Mouse (Mus musculus) erythroid progenitor cell, adult 5-6 weeks (primary cell): Measurements from ENCODE around the gene Slc16a5. TPM values are rescaled to one million over a fixed set of nuclear protein-coding genes. Genes with fewer than 3 reads are reported as not detected.

Source experiments
- ATAC-seq: replicated peaks from 2 replicates; pipeline ENCODE4 v1.8.0; 2016; ENCODE audit warnings: moderate number of reproducible peaks, mild to moderate bottlenecking, moderate TSS enrichment, inconsistent platforms; ENCODE audit not compliant: poor library complexity, low FRiP score, severe bottlenecking
- total RNA-seq, 2 experiments: library from RNA; stranded (forward) in 1 of 2; stranded (reverse) in 1 of 2; fragments of 150-400 nt in 1 of 2; fragments of 186-747, 209-891 nt in 1 of 2; gene quantifications; 2 replicates each; pipeline versions ENCODE4 v1.2.3 to v1.2.4; 2015 to 2017; ENCODE audit warnings: low replicate concordance in 2 of 2

Gene Slc16a5
- not detected in 2 replicates for total RNA-seq (2015; ENCODE audit: low replicate concordance)
- total RNA-seq (2017; ENCODE audit: low replicate concordance): 1.0 TPM in 1 of 2 replicates, not detected in the other

GRCm38 (mm10) chr11:115462243-115462891 lies at the start of gene Slc16a5:
Gene Slc16a5 (plus strand): TSS chr11:115462474.
- ATAC-seq: no peak; the same call in 1 of the 2 replicates

- ATAC-seq: peak; percentile 96
Observed at GRCm38 (mm10) chr11:115419531-115420237, 42.6 kb upstream of the Slc16a5 start, which contains the start of the genes Atp5h and Kctd2. Gene Atp5h (minus strand): TSS chr11:115419962. Gene Kctd2 (plus strand): TSS chr11:115420128.

GRCm38 (mm10) chr11:115420336-115421190 lies 41.7 kb upstream of the Slc16a5 start:
- peak; percentile 60 for ATAC-seq

DNA sequence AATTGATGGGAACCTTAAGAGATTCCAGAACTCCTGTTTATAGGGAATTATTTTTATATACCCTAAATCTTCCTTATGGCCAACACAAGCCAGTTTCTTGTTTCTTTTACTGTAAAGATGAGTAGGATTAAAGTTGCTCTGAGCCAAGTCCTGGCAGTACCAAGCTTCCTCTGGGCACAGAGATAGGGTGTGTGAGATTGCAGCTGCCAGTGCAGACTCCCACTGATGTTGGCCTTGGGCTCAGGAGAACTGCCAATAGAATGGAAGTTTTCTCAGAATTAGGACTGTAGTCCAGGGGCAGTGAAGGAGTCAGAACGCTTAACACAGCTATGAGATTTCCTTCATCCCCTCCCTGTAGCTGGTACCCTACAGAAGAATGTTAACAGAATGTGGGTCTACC lies 40.9 kb upstream of the Slc16a5 start:
- no peak for ATAC-seq

DNA sequence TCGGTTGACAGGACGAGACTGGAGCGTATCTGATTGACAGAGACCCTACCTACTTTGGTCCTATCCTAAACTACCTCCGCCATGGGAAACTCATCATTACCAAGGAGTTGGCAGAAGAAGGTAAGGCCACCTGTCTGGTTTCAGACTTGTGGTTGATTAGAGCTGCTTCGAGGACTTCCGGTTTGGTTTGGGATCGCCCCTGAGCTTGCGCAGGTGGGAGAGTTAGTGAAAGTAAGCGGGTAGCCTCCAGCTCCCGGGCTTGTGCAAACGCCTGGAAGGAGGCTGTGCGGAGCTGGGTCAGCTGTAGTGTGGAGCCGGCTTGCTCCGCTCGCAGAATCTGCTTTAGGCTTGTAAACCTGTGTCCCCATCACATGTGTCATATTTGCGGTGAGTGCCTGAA lies 40.3 kb upstream of the Slc16a5 start:
- ATAC-seq: no peak

DNA sequence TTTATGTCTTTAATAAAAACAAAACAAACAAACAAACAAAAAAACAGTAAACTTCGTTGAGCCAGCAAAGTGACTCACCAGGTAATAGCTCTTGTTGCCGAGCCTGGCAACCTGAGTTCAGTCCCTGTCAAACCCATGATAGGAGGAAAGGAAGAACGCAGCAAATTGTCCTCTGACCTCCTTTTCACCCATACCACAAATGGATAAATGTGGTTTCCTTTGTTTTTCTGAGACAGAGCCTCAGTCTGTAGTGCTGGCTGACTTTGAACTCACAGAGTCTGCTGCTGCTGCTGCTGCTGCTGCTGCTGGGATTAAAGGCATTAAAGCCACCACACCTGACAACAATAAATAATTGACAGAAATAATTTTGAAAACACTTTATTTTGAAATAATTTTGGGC lies 39.2 kb upstream of the Slc16a5 start:
- ATAC-seq: no peak

DNA sequence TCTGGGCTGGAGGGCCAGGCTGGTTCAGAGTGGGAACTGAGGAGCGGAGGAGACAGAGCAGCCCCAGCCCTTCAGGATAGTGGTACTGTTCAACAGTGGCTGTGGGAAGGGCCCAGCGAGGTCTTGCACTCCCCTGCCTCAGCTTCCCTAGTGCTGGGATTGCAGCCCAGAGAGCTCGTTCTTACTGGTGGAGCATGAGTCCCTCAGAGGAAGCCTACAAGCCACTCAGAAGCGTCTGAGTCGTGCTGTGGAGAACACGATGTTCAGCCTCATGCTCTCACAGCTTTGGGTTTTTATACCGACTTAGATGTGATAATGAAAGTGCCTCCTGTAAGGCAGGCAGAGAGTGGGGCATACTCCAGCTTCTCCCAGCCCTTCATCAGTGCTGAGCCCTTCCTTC lies 37.6 kb upstream of the Slc16a5 start:
- no peak for ATAC-seq

GRCm38 (mm10) chr11:115425671-115426070 lies 36.6 kb upstream of the Slc16a5 start:
- no peak for ATAC-seq

DNA sequence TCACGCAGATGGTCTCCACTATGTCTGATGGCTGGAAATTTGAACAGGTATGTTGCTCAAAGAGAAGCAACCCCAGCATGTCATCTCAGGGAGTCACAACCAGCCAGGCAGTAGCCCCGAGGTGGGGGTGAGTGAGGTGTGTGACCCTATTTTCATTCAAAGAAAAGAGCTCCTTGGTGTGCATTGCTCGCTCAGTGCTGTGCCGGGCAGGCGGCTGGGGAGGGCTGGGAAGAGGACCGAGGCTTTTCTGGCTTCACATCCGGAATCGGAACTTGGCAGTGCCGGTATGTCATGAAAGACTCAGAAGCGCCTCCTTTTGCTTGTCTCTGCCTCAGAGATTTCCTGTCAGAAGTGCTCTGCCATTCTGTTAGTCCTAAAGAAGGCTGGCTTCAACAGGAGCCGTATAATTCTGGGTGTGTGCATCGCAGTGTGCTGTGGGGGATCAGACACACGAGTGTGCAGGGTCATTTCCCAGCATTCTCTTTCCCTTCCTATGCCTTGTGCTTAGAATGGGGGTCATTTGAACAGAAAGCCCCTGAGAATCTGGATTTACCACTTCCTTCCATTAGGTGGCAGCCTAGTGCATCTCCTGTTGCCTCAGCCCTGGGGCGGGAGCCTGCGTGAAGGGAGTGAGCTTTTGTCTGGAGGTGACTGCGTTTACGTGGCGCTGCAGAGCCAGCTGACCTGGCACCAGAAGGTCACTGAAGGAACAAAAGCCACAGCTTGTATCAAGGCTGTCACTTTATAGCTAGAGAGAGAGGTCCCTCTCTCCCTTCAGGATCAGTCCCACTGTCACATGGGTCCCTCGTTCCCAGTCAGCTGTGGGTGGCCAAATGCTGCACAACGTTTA lies 34.6 kb upstream of the Slc16a5 start:
- peak; percentile 70 for ATAC-seq

GRCm38 (mm10) chr11:115429307-115429706 lies 33.0 kb upstream of the Slc16a5 start:
- no peak for ATAC-seq

- no peak for ATAC-seq
Observed at GRCm38 (mm10) chr11:115430561-115430960, 31.7 kb upstream of the Slc16a5 start.

DNA sequence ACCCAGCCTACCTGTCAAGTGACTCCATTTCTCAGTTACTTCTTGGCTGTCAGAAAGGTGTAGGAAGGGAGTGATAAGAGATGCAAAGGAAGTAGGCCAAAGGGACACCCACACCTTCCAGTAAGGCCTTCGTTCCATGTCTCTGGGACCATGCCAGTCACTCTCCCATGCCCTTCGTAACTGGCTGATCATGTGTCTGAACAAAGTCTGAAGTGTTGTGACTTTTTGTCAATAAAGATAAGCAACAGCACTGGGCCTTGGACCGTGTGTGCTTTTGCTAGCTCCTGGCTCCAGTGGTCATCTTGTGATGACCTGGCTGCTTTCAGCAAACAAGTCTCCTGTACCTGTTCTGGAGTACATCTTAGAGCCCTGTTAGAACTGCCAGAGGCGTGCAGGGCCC lies 29.5 kb upstream of the Slc16a5 start:
- ATAC-seq: no peak

GRCm38 (mm10) chr11:115433342-115433741 lies 28.9 kb upstream of the Slc16a5 start:
- ATAC-seq: no peak

DNA sequence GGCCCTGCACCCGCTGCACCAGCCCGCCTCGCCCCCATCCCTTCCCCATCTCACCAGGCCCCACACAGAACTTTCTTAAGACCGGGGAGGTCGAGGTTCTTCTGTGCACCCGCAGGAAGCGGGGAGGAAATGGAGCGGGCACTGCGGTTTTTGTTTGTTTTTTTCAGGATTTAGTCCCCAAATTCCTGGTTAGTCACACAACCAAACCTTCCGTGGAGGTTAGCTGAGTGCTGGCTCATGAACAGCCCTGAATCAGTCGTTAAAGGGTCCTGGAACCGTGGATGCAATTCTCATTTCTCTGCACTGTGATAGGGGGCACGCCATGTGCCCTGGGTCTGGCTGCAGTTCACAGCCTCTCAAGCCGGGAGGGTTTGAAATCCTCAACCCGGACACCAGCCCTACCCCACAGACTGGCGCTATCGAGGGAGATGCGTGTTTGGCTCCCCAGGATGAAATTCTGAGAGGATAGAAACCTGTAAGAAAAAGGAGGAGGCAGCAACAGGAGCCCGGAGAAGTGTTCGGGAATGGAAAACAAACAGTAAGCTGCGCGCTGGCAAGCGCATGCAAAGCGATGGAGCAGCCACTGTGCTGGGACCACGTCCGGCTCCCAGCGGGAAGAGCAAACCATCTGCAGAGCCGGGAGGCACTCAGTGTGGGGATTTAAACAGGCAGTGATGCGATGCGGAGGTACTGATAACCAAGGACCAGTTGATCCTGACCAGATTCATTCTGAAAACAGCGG lies 26.5 kb upstream of the Slc16a5 start:
- ATAC-seq: no peak

DNA sequence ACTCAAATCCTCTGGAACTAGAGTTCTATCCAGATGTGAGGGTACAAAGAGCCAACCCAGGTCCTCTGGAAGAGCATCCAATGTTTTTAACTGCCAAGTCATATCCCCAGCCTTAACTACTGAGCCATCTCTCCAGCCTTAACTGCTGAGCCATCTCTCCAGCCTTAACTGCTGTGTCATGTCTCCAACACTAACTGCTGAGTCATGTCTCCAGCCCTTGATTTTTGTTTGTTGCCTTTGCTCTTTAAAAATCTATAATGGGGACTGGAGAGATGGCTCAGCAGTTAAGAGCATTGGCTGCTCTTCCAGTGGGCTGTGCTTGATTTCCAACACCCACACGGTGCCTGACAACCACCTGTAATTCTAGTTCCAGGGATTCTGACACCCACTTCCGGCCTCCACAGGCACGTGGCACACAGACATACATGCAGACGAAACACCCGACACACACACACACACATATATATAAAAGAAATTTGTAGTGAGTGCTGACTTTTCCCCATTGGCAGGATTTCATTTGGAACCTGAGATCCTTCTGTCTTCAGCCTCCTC lies 24.6 kb upstream of the Slc16a5 start:
- no peak for ATAC-seq

- ATAC-seq: no peak
Observed at GRCm38 (mm10) chr11:115439326-115439725, 22.9 kb upstream of the Slc16a5 start.

- ATAC-seq: no peak
Observed at GRCm38 (mm10) chr11:115439906-115440595, 22.2 kb upstream of the Slc16a5 start, which contains the start of gene Trim80. Gene Trim80 (plus strand): TSS chr11:115440545.

DNA sequence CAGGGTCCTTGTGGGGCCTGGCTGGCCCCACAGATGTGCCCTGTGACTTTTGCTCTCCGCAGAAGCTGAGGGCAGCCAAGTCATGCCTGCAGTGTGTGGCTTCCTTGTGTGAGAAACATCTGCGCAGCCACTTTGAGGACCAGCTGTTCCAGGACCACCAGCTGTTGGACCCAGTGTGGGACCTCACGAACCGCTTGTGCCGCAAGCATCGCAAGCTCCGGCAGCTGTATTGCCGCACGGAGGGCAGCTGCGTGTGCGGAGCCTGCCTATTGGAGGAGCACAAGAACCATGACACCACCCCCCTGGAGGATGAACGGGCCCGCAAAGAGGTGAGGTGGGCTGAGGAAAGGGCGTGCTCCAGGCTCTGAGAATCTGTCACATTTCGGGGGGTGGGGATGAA lies 20.9 kb upstream of the Slc16a5 start:
- ATAC-seq: no peak
